Mouse (Mus musculus) lung, postnatal 0 days (tissue): ENCODE data around the gene Sox5. TPM values are rescaled to one million over a fixed set of nuclear protein-coding genes. Genes with fewer than 3 reads are reported as not detected.
A peak's percentile ranks its signal among the peaks of the same experiment; 100 is the strongest.

Experiments
- ATAC-seq: fragments of 200-750 bp; cut with Nextera tagmentation; 2 replicates; pipeline ENCODE4 v1.8.0; 2017; ENCODE audit warnings: moderate library complexity
- DNase-seq: peaks from one replicate; pipeline ENCODE4 v3.0.0-alpha.2; 2016; ENCODE audit warnings: low spot score
- H3K27ac ChIP-seq: fragments of 300-500 bp; sonication (generic); 2 replicates; pipeline ENCODE4 v1.5.1; 2014; ENCODE audit warnings: antibody characterized with exemption, mild to moderate bottlenecking, low read length, mixed read lengths
- H3K27me3 ChIP-seq: fragments of 300-500 bp; sonication (generic); replicated peaks from 2 replicates; pipeline ENCODE4 v1.6.1; 2014; ENCODE audit warnings: low read length, mixed read lengths; ENCODE audit not compliant: insufficient read depth
- H3K36me3 ChIP-seq: fragments of 300-500 bp; sonication (generic); 2 replicates; pipeline ENCODE4 v1.6.1; 2014; ENCODE audit warnings: low read length, mixed read lengths; ENCODE audit not compliant: insufficient read depth
- H3K4me1 ChIP-seq: fragments of 300-500 bp; sonication (generic); 2 replicates; pipeline ENCODE4 v1.6.1; 2014; ENCODE audit warnings: antibody characterized with exemption, low read depth, low read length, mixed read lengths; ENCODE audit not compliant: insufficient read depth
- H3K4me2 ChIP-seq: fragments of 300-500 bp; sonication (generic); replicated peaks from 2 replicates; pipeline ENCODE4 v1.6.1; 2014; ENCODE audit warnings: low read depth, mild to moderate bottlenecking, low read length, moderate library complexity, mixed read lengths
- H3K4me3 ChIP-seq: fragments of 300-500 bp; sonication (generic); 2 replicates; pipeline ENCODE4 v1.5.1; 2014; ENCODE audit warnings: low read depth, low read length
- H3K9ac ChIP-seq: fragments of 300-500 bp; sonication (generic); replicated peaks from 2 replicates; pipeline ENCODE4 v1.6.1; 2014; ENCODE audit warnings: low read depth, mild to moderate bottlenecking
- H3K9me3 ChIP-seq: fragments of 300-500 bp; sonication (generic); 2 replicates; pipeline ENCODE4 v1.6.1; 2016; ENCODE audit warnings: low read length, mixed read lengths
- CTCF ChIP-seq: IDR thresholded peaks from 2 replicates; pipeline ENCODE4 v1.5.1; 2016; ENCODE audit warnings: antibody characterized with exemption, mild to moderate bottlenecking
- EP300 ChIP-seq: IDR thresholded peaks from 2 replicates; pipeline ENCODE4 v1.6.1; 2016; ENCODE audit warnings: antibody characterized with exemption, mild to moderate bottlenecking, control low read depth
- WGBS: fragments of 180-500 bp; shearing (Covaris S2); extraction: QIAGEN DNeasy Blood & Tissue Kit; methylation state at CpG from one replicate; pipeline ENCODE4 v1.1.7; 2014; 5-methylcytosine and 5-hydroxymethylcytosine counted together
- polyA plus RNA-seq: library from polyadenylated mRNA; unstranded; fragments of >200 nt; fragmentation: Nextera tagmentation; extraction: Ambion mirVana; gene quantifications from 2 replicates; pipeline ENCODE4 v1.2.1, GENCODE M21; 2015

Gene Sox5
- polyA plus RNA-seq, 1 experiment from 2014 or later = 9.8 TPM

GRCm38 (mm10) chr6:144005132-144005531, 776.6 kb downstream of the Sox5 start:
- no peak overlapping the region for H3K27ac ChIP-seq
- H3K27me3 ChIP-seq = no peaks in the 10 kb centered on the region
- ATAC-seq (no peak), DNase-seq (no peak)
- H3K9ac ChIP-seq = no peak overlapping the region
- H3K4me2 ChIP-seq = no peak overlapping the region
- TF ChIP-seq CTCF = peak; percentile 22
- TF ChIP-seq EP300 = no peak
- no peaks in the 10 kb centered on the region for H3K9me3 ChIP-seq
- no peak overlapping the region for H3K4me3 ChIP-seq
- 90% methylated on average over 6 of the region's 6 CpGs for whole genome bisulfite sequencing
- no peaks in the 10 kb centered on the region for H3K36me3 ChIP-seq
- no peaks in the 10 kb centered on the region for H3K4me1 ChIP-seq

GRCm38 (mm10) chr6:143998201-143998600, 783.6 kb downstream of the Sox5 start:
- ATAC-seq (no peak), DNase-seq (no peak)
- H3K4me1 ChIP-seq = no peaks in the 10 kb centered on the region
- no peaks in the 10 kb centered on the region for H3K9me3 ChIP-seq
- TF ChIP-seq EP300 = no peak
- no peak for TF ChIP-seq CTCF
- H3K4me2 ChIP-seq = no peak overlapping the region
- H3K27me3 ChIP-seq = no peaks in the 10 kb centered on the region
- no peak overlapping the region for H3K4me3 ChIP-seq
- H3K9ac ChIP-seq = no peak overlapping the region
- H3K36me3 ChIP-seq = no peaks in the 10 kb centered on the region
- WGBS = 78% methylated on average over 13 of the region's 13 CpGs
- no peak overlapping the region for H3K27ac ChIP-seq

GRCm38 (mm10) chr6:143997616-143998015, 784.2 kb downstream of the Sox5 start:
- Histone ChIP-seq H3K4me3 (no peak overlapping the region), H3K27me3 (no peaks in the 10 kb centered on the region), H3K9me3 (no peaks in the 10 kb centered on the region), H3K4me2 (no peak overlapping the region), H3K36me3 (no peaks in the 10 kb centered on the region), H3K4me1 (no peaks in the 10 kb centered on the region), H3K27ac (no peak overlapping the region), H3K9ac (no peak overlapping the region)
- TF ChIP-seq EP300 (no peak), CTCF (no peak)
- no peak for ATAC-seq
- DNase-seq = no peak
- 72% methylated on average over 11 of the region's 11 CpGs for WGBS

- Histone ChIP-seq H3K9ac (no peak overlapping the region), H3K4me1 (no peaks in the 10 kb centered on the region), H3K36me3 (no peaks in the 10 kb centered on the region), H3K4me2 (no peak overlapping the region), H3K27ac (no peak overlapping the region), H3K27me3 (no peaks in the 10 kb centered on the region), H3K9me3 (no peaks in the 10 kb centered on the region), H3K4me3 (no peak overlapping the region)
- ATAC-seq = no peak
- no peak for DNase-seq
- TF ChIP-seq CTCF = no peak
- TF ChIP-seq EP300 = no peak
- 74% methylated on average over 4 of the region's 4 CpGs for WGBS
Observed at GRCm38 (mm10) chr6:143995046-143995445, 786.7 kb downstream of the Sox5 start.

- Histone ChIP-seq H3K36me3 (no peaks in the 10 kb centered on the region), H3K27ac (no peak overlapping the region), H3K4me2 (no peak overlapping the region), H3K4me3 (no peak overlapping the region), H3K9me3 (no peaks in the 10 kb centered on the region), H3K4me1 (no peaks in the 10 kb centered on the region), H3K27me3 (no peaks in the 10 kb centered on the region), H3K9ac (no peak overlapping the region)
- no peak for DNase-seq
- ATAC-seq = no peak
- no peak for TF ChIP-seq EP300
- no peak for TF ChIP-seq CTCF
Observed at GRCm38 (mm10) chr6:143987548-143987947, 794.2 kb downstream of the Sox5 start.

DNA sequence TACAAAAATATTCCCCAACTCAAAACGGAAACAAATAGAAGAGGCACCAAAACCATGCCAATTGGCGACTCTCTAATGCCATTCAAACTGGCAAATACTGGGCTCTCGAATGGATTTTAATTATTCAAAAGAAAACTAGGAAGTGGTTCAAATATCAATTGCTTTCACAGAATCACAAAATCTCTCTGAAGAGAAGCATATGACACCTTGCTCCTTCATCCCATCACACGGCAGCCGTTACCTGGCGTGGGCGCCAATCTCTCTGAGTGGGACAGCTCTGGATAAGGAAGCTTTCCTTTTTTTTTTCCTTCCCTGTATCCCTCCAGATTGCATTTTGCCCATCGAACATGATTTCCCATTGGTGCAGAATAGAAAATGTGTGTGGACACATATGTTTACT, 801.6 kb downstream of the Sox5 start:
- no peak for TF ChIP-seq CTCF
- no peak for TF ChIP-seq EP300

DNA sequence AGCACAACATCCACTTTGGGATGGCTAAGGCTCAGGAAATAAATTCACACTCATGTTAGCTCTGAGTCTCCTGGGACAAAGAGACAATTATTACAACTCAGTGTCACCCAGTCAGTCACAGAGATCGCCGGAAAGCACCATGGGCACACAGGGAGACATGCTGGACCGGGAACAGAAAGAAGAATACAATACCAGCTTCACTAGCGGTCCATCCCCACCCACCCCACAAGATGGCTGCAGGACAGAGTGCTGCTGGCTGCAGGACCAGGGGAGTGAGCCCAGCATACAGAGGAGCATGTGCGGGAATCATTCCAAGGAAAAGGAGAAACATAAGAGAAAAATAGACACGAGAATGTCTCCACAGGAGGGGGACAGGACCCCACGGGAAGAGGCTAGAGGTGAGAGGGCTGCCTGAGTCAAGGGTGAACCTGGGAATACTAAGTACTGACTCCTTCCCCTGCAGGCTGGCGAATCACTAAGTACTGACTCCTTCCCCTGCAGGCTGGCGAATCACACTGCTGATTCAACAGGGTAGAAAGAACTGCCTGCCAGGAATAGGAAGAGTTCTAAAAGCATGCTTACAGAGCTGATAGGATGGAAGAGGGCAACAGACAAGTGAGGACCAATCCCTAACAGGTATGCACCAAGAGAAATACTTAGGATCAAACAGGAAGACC, 813.9 kb downstream of the Sox5 start:
- no peaks in the 10 kb centered on the region for H3K9me3 ChIP-seq
- TF ChIP-seq EP300 (no peak), CTCF (no peak)
- no peak overlapping the region for H3K9ac ChIP-seq
- no peak for ATAC-seq
- WGBS = 59% methylated on average over 9 of the region's 9 CpGs
- H3K4me3 ChIP-seq = no peak overlapping the region
- H3K27me3 ChIP-seq = no peaks in the 10 kb centered on the region
- no peaks in the 10 kb centered on the region for H3K36me3 ChIP-seq
- no peak overlapping the region for H3K4me2 ChIP-seq
- no peak overlapping the region for H3K27ac ChIP-seq
- no peaks in the 10 kb centered on the region for H3K4me1 ChIP-seq
- DNase-seq = no peak

More for the DNA sequence above, 801.6 kb downstream of the Sox5 start:
- DNase-seq (no peak), ATAC-seq (no peak)
- Histone ChIP-seq H3K36me3 (no peaks in the 10 kb centered on the region), H3K27me3 (no peaks in the 10 kb centered on the region), H3K9ac (no peak overlapping the region), H3K4me1 (no peaks in the 10 kb centered on the region), H3K4me3 (no peak overlapping the region), H3K27ac (no peak overlapping the region), H3K9me3 (no peaks in the 10 kb centered on the region), H3K4me2 (no peak overlapping the region)
- 93% methylated on average over 8 of the region's 8 CpGs for WGBS
